ENCODE assay signal across 9 mouse cellular contexts in the genomic region with DNA sequence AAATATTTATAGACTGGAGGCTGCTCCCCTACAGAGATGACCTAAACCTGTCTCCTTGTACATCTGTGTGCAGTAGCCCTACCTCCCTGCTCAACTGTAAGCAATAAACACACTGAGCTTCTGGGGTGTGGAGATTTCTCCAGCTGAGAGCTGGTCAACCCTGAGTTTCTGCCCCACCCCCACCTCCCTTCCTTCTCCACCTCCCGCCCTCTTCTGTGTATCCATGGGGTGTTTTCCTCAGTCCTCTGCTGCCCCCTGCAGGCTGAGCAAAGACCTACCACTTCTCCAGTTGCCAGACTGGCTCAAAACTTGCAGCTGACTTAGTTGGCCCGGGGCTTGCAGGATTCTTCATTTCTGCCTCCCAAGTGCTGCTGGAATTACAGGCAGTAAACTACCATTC. TPM values are rescaled to one million over a fixed set of nuclear protein-coding genes. Genes with fewer than 3 reads are reported as not detected.
DNase-seq lines count a peak whose midpoint lies in the region; ATAC-seq and TF ChIP-seq lines count a peak whose summit lies in the region.
"Had no signal": no experiment of that assay in that cellular context is flagged by ENCODE, and none has a peak within 500 bp of the region (broad histone marks: within the 10 kb centered on the region; RNA-seq: fewer than 3 reads in every experiment).

No protein-coding gene starts in this region.

- no peaks in the 10 kb centered on the region for H3K4me1 ChIP-seq in heart, adult 2 months (ENCODE audit: control insufficient read depth, insufficient read depth, low read length)
- no peaks in the 10 kb centered on the region for H3K4me1 ChIP-seq in kidney, postnatal 0 days (replicated peaks; ENCODE audit: insufficient read depth, low read length)
- no peaks in the 10 kb centered on the region for H3K4me1 ChIP-seq in liver, adult 2 months (ENCODE audit: control insufficient read depth, insufficient read depth, low read length)
- no peaks in the 10 kb centered on the region for H3K4me1 ChIP-seq in neural tube, embryonic 14.5 days (ENCODE audit: control insufficient read depth, insufficient read depth, low read length)
- H3K4me1 ChIP-seq in testis, adult 2 months (ENCODE audit: control insufficient read depth, insufficient read depth, low read length), result no peaks in the 10 kb centered on the region; the same call in 1 of the 2 replicates
- H3K4me1 ChIP-seq: embryonic facial prominence, embryonic 12.5 days had no signal

- H3K27ac ChIP-seq in heart, adult 2 months, result no peak overlapping the region
- H3K27ac ChIP-seq in kidney, postnatal 0 days, result no peak overlapping the region
- no peak overlapping the region for H3K27ac ChIP-seq in liver, adult 2 months (replicated peaks; ENCODE audit: insufficient read depth, low read depth, low read length)
- no peak overlapping the region for H3K27ac ChIP-seq in neural tube, embryonic 14.5 days (ENCODE audit: low read depth, low read length)
- H3K27ac ChIP-seq in testis, adult 2 months (ENCODE audit: control insufficient read depth, insufficient read depth, low read depth, low read length), result no peak overlapping the region
- H3K27ac ChIP-seq: embryonic facial prominence, embryonic 12.5 days had no signal

- intact Hi-C loops in heart, adult 2 months (cut with DNase I), result loop anchor here (1.0 to 5.0 kb wide), 2 partner anchors 145 to 237 kb away; no protein-coding TSS in a partner anchor

- no peaks in the 10 kb centered on the region for H3K79me2 ChIP-seq in heart, adult 2 months (replicated peaks; ENCODE audit: control insufficient read depth, insufficient read depth, low read length)
- no peaks in the 10 kb centered on the region for H3K79me2 ChIP-seq in liver, adult 2 months (ENCODE audit: control insufficient read depth, insufficient read depth, low read length)

- H3K9ac ChIP-seq in heart, adult 2 months (ENCODE audit: low read depth, low read length), result no peak overlapping the region
- no peak overlapping the region for H3K9ac ChIP-seq in kidney, postnatal 0 days (ENCODE audit: low read depth, low read length)
- no peak overlapping the region for H3K9ac ChIP-seq in liver, adult 2 months (ENCODE audit: low read depth, low read length)
- H3K9ac ChIP-seq in neural tube, embryonic 14.5 days (replicated peaks; ENCODE audit: low read depth, low read length), result no peak overlapping the region
- H3K9ac ChIP-seq: embryonic facial prominence, embryonic 12.5 days had no signal

- ATAC-seq in kidney, postnatal 0 days (replicated peaks; ENCODE audit: low FRiP score, low read depth), result peak; percentile 72
- ATAC-seq in neural tube, embryonic 14.5 days (ENCODE audit: low read depth), result 0 out of 2 replicates have a peak, but pooled peaks have one; percentile 34

- H3K27me3 ChIP-seq in heart, adult 2 months (ENCODE audit: control insufficient read depth, insufficient read depth, low read length), result no peaks in the 10 kb centered on the region
- no peaks in the 10 kb centered on the region for H3K27me3 ChIP-seq in kidney, postnatal 0 days (ENCODE audit: insufficient read depth, low read length)
- no peaks in the 10 kb centered on the region for H3K27me3 ChIP-seq in liver, adult 2 months (ENCODE audit: control insufficient read depth, insufficient read depth, low read length)
- H3K27me3 ChIP-seq in neural tube, embryonic 14.5 days (ENCODE audit: control insufficient read depth, insufficient read depth, low read length), result no peaks in the 10 kb centered on the region
- H3K27me3 ChIP-seq in testis, adult 2 months (ENCODE audit: control insufficient read depth, insufficient read depth, low read length), result no peaks in the 10 kb centered on the region
- H3K27me3 ChIP-seq: embryonic facial prominence, embryonic 12.5 days had no signal

- TF ChIP-seq CTCF in heart, adult 2 months (IDR thresholded peaks at IDR 0.05), result peak; percentile 82
- peak; percentile 90 for TF ChIP-seq CTCF in kidney, postnatal 0 days (IDR thresholded peaks at IDR 0.05; ENCODE audit: low read depth)
- peak; percentile 89 for TF ChIP-seq CTCF in liver, adult 2 months (IDR thresholded peaks at IDR 0.05; ENCODE audit: low read depth, low read length)
- peak; percentile 79; the same call in 1 of the 2 replicates for TF ChIP-seq CTCF in testis, adult 2 months (IDR thresholded peaks at IDR 0.05; ENCODE audit: control insufficient read depth, insufficient read depth, insufficient replicate concordance, low read depth, low read length)

- H3K4me3 ChIP-seq in heart, adult 2 months, result no peak overlapping the region
- H3K4me3 ChIP-seq in kidney, postnatal 0 days (replicated peaks; ENCODE audit: low read depth, low read length), result no peak overlapping the region
- no peak overlapping the region for H3K4me3 ChIP-seq in liver, adult 2 months (ENCODE audit: insufficient read depth, low read depth, low read length)
- no peak overlapping the region for H3K4me3 ChIP-seq in neural tube, embryonic 14.5 days (ENCODE audit: low read depth, low read length)
- peak overlapping the region; percentile 86 for H3K4me3 ChIP-seq in testis, adult 2 months (ENCODE audit: control insufficient read depth, low read depth, low read length)
- H3K4me3 ChIP-seq: embryonic facial prominence, embryonic 12.5 days had no signal

- TF ChIP-seq POLR2A in heart, adult 2 months (IDR thresholded peaks at IDR 0.05; ENCODE audit: insufficient read depth, low read depth, low read length), result no peak
- TF ChIP-seq POLR2A in liver, adult 2 months (IDR thresholded peaks at IDR 0.05; ENCODE audit: extremely low read depth, insufficient read depth, low read length), result no peak
- no peak for TF ChIP-seq POLR2A in testis, adult 2 months (IDR thresholded peaks at IDR 0.05; ENCODE audit: control insufficient read depth, low read depth, low read length)

- H3K4me2 ChIP-seq in kidney, postnatal 0 days (ENCODE audit: low read length), result no peak overlapping the region
- no peak overlapping the region for H3K4me2 ChIP-seq in neural tube, embryonic 14.5 days (ENCODE audit: low read depth, low read length)
- H3K4me2 ChIP-seq: embryonic facial prominence, embryonic 12.5 days had no signal

- no peaks in the 10 kb centered on the region for H3K9me3 ChIP-seq in kidney, postnatal 0 days (replicated peaks; ENCODE audit: low read length)
- H3K9me3 ChIP-seq in neural tube, embryonic 14.5 days (ENCODE audit: control insufficient read depth, low read length), result no peaks in the 10 kb centered on the region
- H3K9me3 ChIP-seq: embryonic facial prominence, embryonic 12.5 days had no signal

- peak; percentile 46; the same call in 1 of the 2 replicates for TF ChIP-seq EP300 in heart, adult 2 months (IDR thresholded peaks at IDR 0.05; ENCODE audit: insufficient read depth, low read depth, low read length)

- no peaks in the 10 kb centered on the region for H3K36me3 ChIP-seq in heart, adult 2 months (ENCODE audit: control insufficient read depth, insufficient read depth, low read length)
- no peaks in the 10 kb centered on the region for H3K36me3 ChIP-seq in kidney, postnatal 0 days (ENCODE audit: insufficient read depth, low read length)
- no peaks in the 10 kb centered on the region for H3K36me3 ChIP-seq in liver, adult 2 months (ENCODE audit: control insufficient read depth, insufficient read depth, low read length)
- H3K36me3 ChIP-seq in neural tube, embryonic 14.5 days (ENCODE audit: control insufficient read depth, insufficient read depth, low read length), result no peaks in the 10 kb centered on the region
- H3K36me3 ChIP-seq in testis, adult 2 months (ENCODE audit: control insufficient read depth, insufficient read depth, low read length), result no peaks in the 10 kb centered on the region
- H3K36me3 ChIP-seq: embryonic facial prominence, embryonic 12.5 days had no signal

- WGBS in heart, adult 2 months, result 9% methylated on average over 2 of the region's 2 CpGs
- 5% methylated on average over 2 of the region's 2 CpGs for WGBS in kidney, postnatal 0 days
- 0% methylated on average over 2 of the region's 2 CpGs for WGBS in liver, adult 2 months
- 15% methylated on average over 2 of the region's 2 CpGs for WGBS in neural tube, embryonic 14.5 days

- DNase-seq in 3T3-L1 (ENCODE audit: low read depth, low spot score), result peak; percentile 94
- DNase-seq in adrenal gland, adult 8-10 months, result peak; percentile 63
- peak; percentile 86 for DNase-seq in embryo, embryonic 9.5 days (ENCODE audit: extremely low spot score)
- DNase-seq in heart, adult 2 months, result peak; percentile 78 to 89
- DNase-seq in kidney, postnatal 0 days (ENCODE audit: low spot score), result peak; percentile 95
- DNase-seq in liver, adult 2 months (ENCODE audit: extremely low read depth, low read depth, low spot score), result peak; percentile 60

RNA-seq across cellular contexts. Expression of a gene that starts 2.2 kb away (rescaled TPM):
- under 1 TPM in 1 of 4 experiments, not detected in 3; 0.11 TPM for total RNA-seq in adrenal gland, adult 8-10 months (2022)
- total RNA-seq in heart, adult 2 months (2021), result not detected
- polyA plus RNA-seq in heart, adult 2 months (2012; rRNA removed), result 0.18 and 0.23 TPM in 2 replicates
- polyA plus RNA-seq in kidney, postnatal 0 days (2015; fragmentation: Nextera tagmentation; extraction: Ambion mirVana), result 0.24 and 0.32 TPM in 2 replicates
- 0.07 TPM in 1 of 2 replicates, not detected in the other for total RNA-seq in liver, adult 2 months (2014; rRNA removed)
- 0.05 and 0.11 TPM in 2 replicates for polyA plus RNA-seq in liver, adult 2 months (2012; rRNA removed)
- not detected in 2 replicates for polyA plus RNA-seq in neural tube, embryonic 14.5 days (2014; fragmentation: Nextera tagmentation; extraction: Ambion mirVana)
- polyA plus RNA-seq in testis, adult 2 months (2012; rRNA removed), result 469 and 538 TPM in 2 replicates

RNA-seq across cellular contexts. Expression of a gene that starts 29.9 kb away (rescaled TPM):
- total RNA-seq in adrenal gland, adult 8-10 months (2022), result 10 to 100 TPM; 26.1 to 36.2 (median 29.8) TPM
- 10 to 100 TPM; 29.2 to 34.1 TPM for total RNA-seq in heart, adult 2 months (2021)
- 45.5 and 80.1 TPM in 2 replicates for polyA plus RNA-seq in heart, adult 2 months (2012; rRNA removed)
- 53.5 and 53.6 TPM in 2 replicates for polyA plus RNA-seq in kidney, postnatal 0 days (2015; fragmentation: Nextera tagmentation; extraction: Ambion mirVana)
- 16.1 and 16.6 TPM in 2 replicates for total RNA-seq in liver, adult 2 months (2014; rRNA removed)
- polyA plus RNA-seq in liver, adult 2 months (2012; rRNA removed), result 45.7 and 72.0 TPM in 2 replicates
- polyA plus RNA-seq in neural tube, embryonic 14.5 days (2014; fragmentation: Nextera tagmentation; extraction: Ambion mirVana), result 64.0 and 68.4 TPM in 2 replicates
- polyA plus RNA-seq in testis, adult 2 months (2012; rRNA removed), result 76.4 and 88.4 TPM in 2 replicates

RNA-seq across cellular contexts. Expression of a gene that starts 30.2 kb away (rescaled TPM):
- total RNA-seq in adrenal gland, adult 8-10 months (2022), result 100 to 1,000 TPM; 104 to 122 (median 111) TPM
- total RNA-seq in heart, adult 2 months (2021), result 10 to 100 TPM; 28.9 to 30.0 TPM
- polyA plus RNA-seq in heart, adult 2 months (2012; rRNA removed), result 37.3 and 39.1 TPM in 2 replicates
- 150 and 167 TPM in 2 replicates for polyA plus RNA-seq in kidney, postnatal 0 days (2015; fragmentation: Nextera tagmentation; extraction: Ambion mirVana)
- 37.7 and 59.0 TPM in 2 replicates for total RNA-seq in liver, adult 2 months (2014; rRNA removed)
- 72.8 and 80.1 TPM in 2 replicates for polyA plus RNA-seq in liver, adult 2 months (2012; rRNA removed)
- 171 and 179 TPM in 2 replicates for polyA plus RNA-seq in neural tube, embryonic 14.5 days (2014; fragmentation: Nextera tagmentation; extraction: Ambion mirVana)
- polyA plus RNA-seq in testis, adult 2 months (2012; rRNA removed), result 58.2 and 59.0 TPM in 2 replicates

RNA-seq across cellular contexts. Expression of a gene that starts 51.0 kb away (rescaled TPM):
- 10 to 100 TPM in 2 of 4 experiments, 1 to 10 TPM in 2; 4.8 to 16.9 (median 9.3) TPM for total RNA-seq in adrenal gland, adult 8-10 months (2022)
- 1 to 10 TPM; 6.0 to 7.2 TPM for total RNA-seq in heart, adult 2 months (2021)
- polyA plus RNA-seq in heart, adult 2 months (2012; rRNA removed), result 3.0 and 5.7 TPM in 2 replicates
- 7.4 and 8.1 TPM in 2 replicates for polyA plus RNA-seq in kidney, postnatal 0 days (2015; fragmentation: Nextera tagmentation; extraction: Ambion mirVana)
- total RNA-seq in liver, adult 2 months (2014; rRNA removed), result 1.0 and 1.3 TPM in 2 replicates
- 0.75 and 0.87 TPM in 2 replicates for polyA plus RNA-seq in liver, adult 2 months (2012; rRNA removed)
- polyA plus RNA-seq in neural tube, embryonic 14.5 days (2014; fragmentation: Nextera tagmentation; extraction: Ambion mirVana), result 63.5 and 87.7 TPM in 2 replicates
- polyA plus RNA-seq in testis, adult 2 months (2012; rRNA removed), result 7.2 and 9.6 TPM in 2 replicates

Comparison
In these comparisons a context has a peak if more than half of its experiments do, and no peak if none do; other contexts are left out.
1. RNA of a gene that starts 2.2 kb away (polyA plus RNA-seq): 469 to 538 TPM in testis, adult 2 months; 0.24 to 0.32 TPM in kidney, postnatal 0 days, 0.18 to 0.23 TPM in heart, adult 2 months, 0.05 to 0.11 TPM in liver, adult 2 months and not detected in neural tube, embryonic 14.5 days; every median in the first group is over 100 times any median in the second.
2. Peak in every context shown above with its lines, with median percentiles within 50 percentile points of each other: DNase-seq and CTCF ChIP-seq.